Mouse (Mus musculus): ENCODE measurements around the gene Crim1. TPM values are rescaled to one million over a fixed set of nuclear protein-coding genes. Genes with fewer than 3 reads are reported as not detected.

Gene Crim1
- polyA plus RNA-seq, 1 experiment from 2014 or later, result 11.9 TPM

DNA sequence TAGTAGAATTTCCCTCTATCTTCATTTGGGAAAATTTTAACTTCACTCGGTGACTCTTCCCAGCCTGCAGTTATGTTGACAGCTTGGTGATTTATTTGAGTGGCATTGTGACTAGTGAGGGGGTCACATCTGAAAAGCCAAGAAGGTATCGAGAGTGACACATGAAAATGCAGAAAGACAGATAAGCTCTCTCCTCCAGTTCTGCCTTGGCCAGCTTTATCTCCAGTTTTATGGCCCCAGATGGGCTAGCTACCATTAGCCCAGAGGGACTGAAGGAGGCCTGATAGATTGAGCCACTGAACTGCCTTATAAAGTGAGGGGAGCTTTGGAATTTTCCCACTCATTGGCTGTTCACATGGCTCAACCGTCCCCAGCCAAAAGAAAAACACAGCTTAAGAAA, 128.2 kb downstream of the Crim1 start:
- H3K27me3 ChIP-seq (ENCODE audit: control insufficient read depth, insufficient read depth, low read depth, low read length), result no peaks in the 10 kb centered on the region
- no peak for ATAC-seq
- H3K27ac ChIP-seq (ENCODE audit: low read length), result no peak overlapping the region
- H3K4me2 ChIP-seq (ENCODE audit: low read length), result no peak overlapping the region
- 61% methylated on average over 3 of the region's 3 CpGs for WGBS
- no peak overlapping the region for H3K9ac ChIP-seq (ENCODE audit: low read depth, low read length)
- H3K4me3 ChIP-seq (ENCODE audit: low read depth, low read length), result no peak overlapping the region
- H3K9me3 ChIP-seq (replicated peaks; ENCODE audit: control insufficient read depth, low read length, poor library complexity, severe bottlenecking), result no peaks in the 10 kb centered on the region
- no peaks in the 10 kb centered on the region for H3K36me3 ChIP-seq (ENCODE audit: control insufficient read depth, insufficient read depth, low read length)
- 0 out of 2 replicates have a peak, but pooled peaks cover 4% of the 10 kb centered on the region for H3K4me1 ChIP-seq (ENCODE audit: control insufficient read depth, insufficient read depth, low read length)

- H3K36me3 ChIP-seq (ENCODE audit: control insufficient read depth, insufficient read depth, low read length), result no peaks in the 10 kb centered on the region
- WGBS, result 76% methylated on average over 8 of the region's 8 CpGs
- H3K4me3 ChIP-seq (ENCODE audit: low read depth, low read length), result no peak overlapping the region
- H3K9ac ChIP-seq (ENCODE audit: low read depth, low read length), result no peak overlapping the region
- H3K9me3 ChIP-seq (replicated peaks; ENCODE audit: control insufficient read depth, low read length, poor library complexity, severe bottlenecking), result no peaks in the 10 kb centered on the region
- H3K27ac ChIP-seq (ENCODE audit: low read length), result no peak overlapping the region
- no peaks in the 10 kb centered on the region for H3K27me3 ChIP-seq (ENCODE audit: control insufficient read depth, insufficient read depth, low read depth, low read length)
- ATAC-seq, result no peak
- H3K4me2 ChIP-seq (ENCODE audit: low read length), result no peak overlapping the region
- H3K4me1 ChIP-seq (ENCODE audit: control insufficient read depth, insufficient read depth, low read length), result no peaks in the 10 kb centered on the region
Observed at GRCm38 (mm10) chr17:78331438-78331837, 131.4 kb downstream of the Crim1 start.

DNA sequence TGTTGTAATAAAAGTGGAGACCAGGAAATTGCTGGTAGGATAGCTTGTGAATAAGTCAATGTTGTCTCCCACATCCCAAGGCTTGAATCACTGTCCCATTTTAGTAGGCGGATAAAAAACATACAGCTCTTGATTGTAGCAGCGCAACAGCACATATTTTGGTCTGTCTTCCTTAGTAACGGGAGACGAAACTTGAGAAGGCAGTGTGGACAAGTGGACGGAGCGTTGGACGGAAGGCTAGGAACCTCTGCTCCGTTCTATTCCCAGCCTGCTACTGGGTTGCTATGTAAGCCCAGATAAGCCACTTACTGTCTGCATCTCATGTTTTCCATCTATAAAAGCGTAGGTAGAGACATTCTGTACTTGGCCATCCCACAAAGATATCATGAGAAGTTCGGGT, 133.2 kb downstream of the Crim1 start:
- Histone ChIP-seq H3K9ac (ENCODE audit: low read depth, low read length) (no peak overlapping the region), H3K4me2 (ENCODE audit: low read length) (no peak overlapping the region), H3K4me3 (ENCODE audit: low read depth, low read length) (no peak overlapping the region), H3K27me3 (ENCODE audit: control insufficient read depth, insufficient read depth, low read depth, low read length) (no peaks in the 10 kb centered on the region), H3K36me3 (ENCODE audit: control insufficient read depth, insufficient read depth, low read length) (no peaks in the 10 kb centered on the region), H3K27ac (ENCODE audit: low read length) (no peak overlapping the region), H3K9me3 (replicated peaks; ENCODE audit: control insufficient read depth, low read length, poor library complexity, severe bottlenecking) (no peaks in the 10 kb centered on the region), H3K4me1 (ENCODE audit: control insufficient read depth, insufficient read depth, low read length) (no peaks in the 10 kb centered on the region)
- ATAC-seq, result no peak
- WGBS, result 96% methylated on average over 10 of the region's 10 CpGs

- H3K9ac ChIP-seq (ENCODE audit: low read depth, low read length), result no peak overlapping the region
- no peak overlapping the region for H3K27ac ChIP-seq (ENCODE audit: low read length)
- H3K36me3 ChIP-seq (ENCODE audit: control insufficient read depth, insufficient read depth, low read length), result no peaks in the 10 kb centered on the region
- H3K4me3 ChIP-seq (ENCODE audit: low read depth, low read length), result no peak overlapping the region
- no peaks in the 10 kb centered on the region for H3K27me3 ChIP-seq (ENCODE audit: control insufficient read depth, insufficient read depth, low read depth, low read length)
- no peak for ATAC-seq
- H3K4me1 ChIP-seq (ENCODE audit: control insufficient read depth, insufficient read depth, low read length), result no peaks in the 10 kb centered on the region
- H3K9me3 ChIP-seq (replicated peaks; ENCODE audit: control insufficient read depth, low read length, poor library complexity, severe bottlenecking), result no peaks in the 10 kb centered on the region
- WGBS, result 75% methylated on average over 8 of the region's 8 CpGs
- H3K4me2 ChIP-seq (ENCODE audit: low read length), result no peak overlapping the region
Observed at GRCm38 (mm10) chr17:78335250-78335649, 135.2 kb downstream of the Crim1 start.

DNA sequence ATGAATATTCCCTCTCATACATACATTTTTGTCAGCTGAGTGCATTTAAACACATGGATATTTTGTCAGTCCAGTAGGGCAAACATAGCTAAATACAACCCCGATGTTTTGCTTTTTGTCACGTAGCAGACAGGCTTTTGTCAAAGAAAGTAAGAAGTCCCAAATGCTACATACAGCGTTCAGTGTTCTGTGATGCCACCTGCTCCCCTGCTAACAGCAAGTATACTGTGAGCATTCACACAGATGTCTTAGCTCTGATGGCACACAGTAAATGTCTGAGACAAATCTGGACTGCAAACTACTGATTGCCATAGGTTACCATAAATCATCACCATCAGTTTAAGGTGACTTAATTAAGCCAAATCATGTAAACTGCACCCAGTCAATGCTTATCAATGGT, 143.6 kb downstream of the Crim1 start:
- no peaks in the 10 kb centered on the region for H3K9me3 ChIP-seq (replicated peaks; ENCODE audit: control insufficient read depth, low read length, poor library complexity, severe bottlenecking)
- WGBS, result 86% methylated on average over 3 of the region's 3 CpGs
- no peak overlapping the region for H3K4me3 ChIP-seq (ENCODE audit: low read depth, low read length)
- H3K4me1 ChIP-seq (ENCODE audit: control insufficient read depth, insufficient read depth, low read length), result no peaks in the 10 kb centered on the region
- no peaks in the 10 kb centered on the region for H3K36me3 ChIP-seq (ENCODE audit: control insufficient read depth, insufficient read depth, low read length)
- H3K4me2 ChIP-seq (ENCODE audit: low read length), result no peak overlapping the region
- H3K9ac ChIP-seq (ENCODE audit: low read depth, low read length), result no peak overlapping the region
- no peaks in the 10 kb centered on the region for H3K27me3 ChIP-seq (ENCODE audit: control insufficient read depth, insufficient read depth, low read depth, low read length)
- no peak for ATAC-seq
- H3K27ac ChIP-seq (ENCODE audit: low read length), result no peak overlapping the region

DNA sequence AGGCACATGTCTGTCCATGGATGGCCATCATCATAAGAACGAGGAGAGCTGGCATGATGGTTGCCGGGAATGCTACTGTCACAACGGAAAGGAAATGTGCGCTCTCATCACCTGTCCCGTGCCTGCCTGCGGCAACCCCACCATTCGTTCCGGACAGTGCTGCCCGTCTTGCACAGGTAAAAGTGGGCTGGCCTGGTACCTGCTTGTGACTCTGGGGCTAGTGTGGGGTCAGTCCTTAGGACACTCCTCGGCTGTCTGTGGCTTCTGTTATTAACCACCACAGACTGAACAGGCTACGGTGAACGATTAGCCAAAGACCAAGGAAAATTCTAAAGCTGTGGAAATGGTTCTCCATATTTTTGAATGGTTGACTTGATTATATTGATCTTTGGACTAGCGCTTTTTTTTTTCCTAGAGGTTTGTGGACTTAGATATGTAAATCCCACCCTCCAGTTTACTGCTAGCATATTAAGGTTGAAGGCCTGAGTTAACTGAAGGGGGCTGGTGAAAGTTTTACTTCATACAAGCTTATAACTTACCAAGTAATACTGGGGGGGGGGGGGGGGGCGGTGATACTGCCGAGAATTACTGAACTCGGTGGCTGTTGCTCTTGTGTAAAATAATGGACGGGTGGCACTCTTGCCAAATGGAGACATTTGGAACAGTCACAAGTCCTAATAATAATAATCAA, 147.2 kb downstream of the Crim1 start:
- WGBS, result 95% methylated on average over 17 of the region's 17 CpGs
- no peak overlapping the region for H3K27ac ChIP-seq (ENCODE audit: low read length)
- no peaks in the 10 kb centered on the region for H3K9me3 ChIP-seq (replicated peaks; ENCODE audit: control insufficient read depth, low read length, poor library complexity, severe bottlenecking)
- no peak for ATAC-seq
- no peak overlapping the region for H3K9ac ChIP-seq (ENCODE audit: low read depth, low read length)
- H3K4me3 ChIP-seq (ENCODE audit: low read depth, low read length), result no peak overlapping the region
- no peaks in the 10 kb centered on the region for H3K36me3 ChIP-seq (ENCODE audit: control insufficient read depth, insufficient read depth, low read length)
- no peaks in the 10 kb centered on the region for H3K27me3 ChIP-seq (ENCODE audit: control insufficient read depth, insufficient read depth, low read depth, low read length)
- H3K4me2 ChIP-seq (ENCODE audit: low read length), result no peak overlapping the region
- peaks cover 3% of the 10 kb centered on the region; the same call in 1 of the 2 replicates for H3K4me1 ChIP-seq (ENCODE audit: control insufficient read depth, insufficient read depth, low read length)

GRCm38 (mm10) chr17:78351676-78352499, 151.8 kb downstream of the Crim1 start:
- no peak for ATAC-seq
- 81% methylated on average over 12 of the region's 12 CpGs for WGBS
- H3K9me3 ChIP-seq (replicated peaks; ENCODE audit: control insufficient read depth, low read length, poor library complexity, severe bottlenecking), result no peaks in the 10 kb centered on the region
- no peaks in the 10 kb centered on the region for H3K27me3 ChIP-seq (ENCODE audit: control insufficient read depth, insufficient read depth, low read depth, low read length)
- H3K4me3 ChIP-seq (ENCODE audit: low read depth, low read length), result no peak overlapping the region
- no peaks in the 10 kb centered on the region; the same call in 1 of the 2 replicates for H3K36me3 ChIP-seq (ENCODE audit: control insufficient read depth, insufficient read depth, low read length)
- H3K4me2 ChIP-seq (ENCODE audit: low read length), result no peak overlapping the region
- no peak overlapping the region for H3K9ac ChIP-seq (ENCODE audit: low read depth, low read length)
- peaks cover 3% of the 10 kb centered on the region; the same call in 1 of the 2 replicates for H3K4me1 ChIP-seq (ENCODE audit: control insufficient read depth, insufficient read depth, low read length)
- H3K27ac ChIP-seq (ENCODE audit: low read length), result no peak overlapping the region

DNA sequence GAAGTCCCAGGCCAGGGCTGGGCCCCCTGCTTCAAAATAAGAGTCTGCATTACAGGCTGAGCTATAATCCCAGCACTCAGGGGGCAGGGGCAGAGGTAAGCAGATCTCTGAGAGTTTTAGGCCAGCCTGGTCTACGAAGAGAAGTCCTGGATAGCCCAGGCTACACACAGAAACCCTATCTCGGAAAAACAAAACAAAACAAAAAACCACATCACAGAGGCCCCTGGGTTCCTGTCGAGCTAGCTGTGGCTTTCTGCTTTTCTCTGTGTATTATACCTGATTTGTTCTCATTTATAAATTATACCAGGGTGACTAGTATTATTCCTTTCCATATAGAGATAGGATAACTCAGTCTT, 152.4 kb downstream of the Crim1 start:
- Histone ChIP-seq H3K27me3 (ENCODE audit: control insufficient read depth, insufficient read depth, low read depth, low read length) (no peaks in the 10 kb centered on the region), H3K9me3 (replicated peaks; ENCODE audit: control insufficient read depth, low read length, poor library complexity, severe bottlenecking) (no peaks in the 10 kb centered on the region), H3K36me3 (ENCODE audit: control insufficient read depth, insufficient read depth, low read length) (no peaks in the 10 kb centered on the region; the same call in 1 of the 2 replicates), H3K4me2 (ENCODE audit: low read length) (no peak overlapping the region), H3K9ac (ENCODE audit: low read depth, low read length) (no peak overlapping the region), H3K4me3 (ENCODE audit: low read depth, low read length) (no peak overlapping the region), H3K4me1 (ENCODE audit: control insufficient read depth, insufficient read depth, low read length) (peaks cover 3% of the 10 kb centered on the region; the same call in 1 of the 2 replicates), H3K27ac (ENCODE audit: low read length) (no peak overlapping the region)
- ATAC-seq, result no peak
- 82% methylated on average over 3 of the region's 3 CpGs for WGBS

DNA sequence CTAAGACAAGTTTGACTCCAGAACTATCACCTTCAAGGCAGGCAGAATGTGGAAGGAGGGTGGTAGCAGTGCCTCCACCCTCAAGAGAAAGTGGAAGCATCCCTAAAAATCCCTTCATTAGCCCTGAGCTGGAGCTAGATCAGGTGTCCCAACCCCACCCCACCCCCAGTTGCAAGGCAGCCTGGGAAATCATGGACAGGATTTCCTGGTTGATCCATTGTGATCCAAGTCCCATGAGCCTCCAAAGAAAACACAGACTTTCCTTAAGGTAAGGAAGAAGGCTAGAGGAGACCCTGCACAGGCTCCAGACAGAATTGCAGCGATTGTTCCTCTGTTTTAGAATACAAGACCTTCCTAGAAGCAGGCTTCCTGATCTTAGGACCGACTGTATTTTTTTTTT, 154.4 kb downstream of the Crim1 start:
- no peak overlapping the region for H3K4me2 ChIP-seq (ENCODE audit: low read length)
- H3K27ac ChIP-seq (ENCODE audit: low read length), result peak overlapping the region; percentile 9; the same call in 1 of the 2 replicates
- 79% methylated on average over 2 of the region's 2 CpGs for WGBS

More for the DNA sequence above, 154.4 kb downstream of the Crim1 start:
- Histone ChIP-seq H3K9ac (ENCODE audit: low read depth, low read length) (no peak overlapping the region), H3K36me3 (ENCODE audit: control insufficient read depth, insufficient read depth, low read length) (no peaks in the 10 kb centered on the region; the same call in 1 of the 2 replicates), H3K27me3 (ENCODE audit: control insufficient read depth, insufficient read depth, low read depth, low read length) (no peaks in the 10 kb centered on the region), H3K4me3 (ENCODE audit: low read depth, low read length) (no peak overlapping the region), H3K4me1 (ENCODE audit: control insufficient read depth, insufficient read depth, low read length) (peaks cover 7% of the 10 kb centered on the region; the same call in 1 of the 2 replicates), H3K9me3 (replicated peaks; ENCODE audit: control insufficient read depth, low read length, poor library complexity, severe bottlenecking) (no peaks in the 10 kb centered on the region)
- ATAC-seq, result no peak
